In the genomic region with DNA sequence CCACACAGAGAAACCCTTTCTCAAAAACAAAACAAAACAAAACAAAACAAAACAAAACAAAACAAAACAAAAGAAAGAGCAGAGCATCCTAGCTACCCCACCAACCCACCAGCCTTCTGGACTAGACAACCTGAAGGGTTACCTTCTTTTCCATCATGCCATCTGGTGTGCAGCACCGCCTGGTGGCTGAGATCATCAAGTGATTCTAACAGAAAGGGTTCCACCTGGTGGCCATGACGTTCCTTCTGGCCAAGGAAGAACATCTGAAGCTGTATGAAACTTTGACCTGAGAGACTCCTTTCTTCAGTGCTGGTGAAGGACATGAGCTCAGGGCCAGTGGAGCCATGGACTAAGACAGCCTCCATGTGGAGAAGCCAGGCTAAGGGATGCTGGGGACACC, we compare ENCODE assay signal across 9 mouse cellular contexts. TPM values are rescaled to one million over a fixed set of nuclear protein-coding genes. Genes with fewer than 3 reads are reported as not detected.
A peak's percentile ranks its signal among the peaks of the same experiment; 100 is the strongest.
DNase-seq lines count a peak whose midpoint lies in the region; ATAC-seq and TF ChIP-seq lines count a peak whose summit lies in the region.
"Had no signal": no experiment of that assay in that cellular context is flagged by ENCODE, and none has a peak within 500 bp of the region (broad histone marks: within the 10 kb centered on the region; RNA-seq: fewer than 3 reads in every experiment).

No protein-coding gene starts in this region.

- peak; percentile 100 for TF ChIP-seq CTCF in kidney, adult 2 months (conservative IDR thresholded peaks at IDR 0.05; ENCODE audit: insufficient read depth, insufficient read length, low read depth, low read length)
- TF ChIP-seq CTCF in liver, embryonic 14.5 days (IDR thresholded peaks at IDR 0.05; ENCODE audit: low read depth), result peak; percentile 97

- H3K4me3 ChIP-seq in embryonic facial prominence, embryonic 10.5 days, result no peak overlapping the region
- H3K4me3 ChIP-seq in kidney, adult 2 months (ENCODE audit: insufficient read depth, low read depth, low read length), result no peak overlapping the region
- H3K4me3 ChIP-seq in liver, embryonic 14.5 days (ENCODE audit: insufficient read depth in 1 of 2, low read depth in 2 of 2, low read length in 2 of 2), result no peak overlapping the region
- H3K4me3 ChIP-seq: stomach, embryonic 15.5 days had no signal

- no peak for TF ChIP-seq POLR2A in kidney, adult 2 months (IDR thresholded peaks at IDR 0.05; ENCODE audit: low read depth, low read length)

- 8% methylated on average over 2 of the region's 2 CpGs for WGBS in embryonic facial prominence, embryonic 10.5 days
- 3% methylated on average over 2 of the region's 2 CpGs for WGBS in kidney, adult 2 months
- 0% methylated on average over 2 of the region's 2 CpGs for WGBS in liver, embryonic 14.5 days (ENCODE audit: insufficient replicate concordance)

- TF ChIP-seq EP300 in liver, embryonic 14.5 days (IDR thresholded peaks at IDR 0.05; ENCODE audit: low read depth), result no peak

- H3K27me3 ChIP-seq in embryonic facial prominence, embryonic 10.5 days (replicated peaks; ENCODE audit: low read depth, poor library complexity, severe bottlenecking), result no peaks in the 10 kb centered on the region
- no peaks in the 10 kb centered on the region for H3K27me3 ChIP-seq in kidney, adult 2 months (replicated peaks; ENCODE audit: control insufficient read depth, insufficient read depth, low read length)
- H3K27me3 ChIP-seq in liver, embryonic 14.5 days (ENCODE audit: control insufficient read depth, insufficient read depth, low read length), result no peaks in the 10 kb centered on the region
- H3K27me3 ChIP-seq: stomach, embryonic 15.5 days had no signal

- no peak overlapping the region for H3K9ac ChIP-seq in liver, embryonic 14.5 days (replicated peaks)
- H3K9ac ChIP-seq: stomach, embryonic 15.5 days had no signal

- H3K27ac ChIP-seq in embryonic facial prominence, embryonic 10.5 days (replicated peaks), result no peak overlapping the region
- H3K27ac ChIP-seq in kidney, adult 2 months (ENCODE audit: insufficient read depth, low read depth, low read length), result no peak overlapping the region
- H3K27ac ChIP-seq in liver, embryonic 14.5 days, result no peak overlapping the region
- H3K27ac ChIP-seq: stomach, embryonic 15.5 days had no signal

- no peaks in the 10 kb centered on the region for H3K36me3 ChIP-seq in embryonic facial prominence, embryonic 10.5 days (replicated peaks)
- H3K36me3 ChIP-seq in kidney, adult 2 months (ENCODE audit: control insufficient read depth, insufficient read depth, low read length), result no peaks in the 10 kb centered on the region
- no peaks in the 10 kb centered on the region for H3K36me3 ChIP-seq in liver, embryonic 14.5 days (replicated peaks; ENCODE audit: control insufficient read depth, insufficient read depth, low read depth)
- H3K36me3 ChIP-seq: stomach, embryonic 15.5 days had no signal

- H3K4me2 ChIP-seq in liver, embryonic 14.5 days (ENCODE audit: low read depth), result no peak overlapping the region
- H3K4me2 ChIP-seq: stomach, embryonic 15.5 days had no signal

- ATAC-seq in liver, embryonic 14.5 days (ENCODE audit: insufficient read depth), result peak; percentile 21; the same call in 1 of the 2 replicates

- DNase-seq in 3134 (ENCODE audit: extremely low read depth, insufficient read length, low spot score), result peak; percentile 20
- DNase-seq in CD4-positive helper T cell, adult 2 months (ENCODE audit: low read depth, low spot score), result peak; percentile 77
- peak; percentile 69 to 77 for DNase-seq in adrenal gland, postnatal 36 days
- peak; percentile 64 for DNase-seq in embryonic facial prominence, embryonic 10.5 days (ENCODE audit: low spot score)
- DNase-seq in kidney, adult 2 months, result peak; percentile 89
- peak in 2 of 3 experiments; percentile 45 to 50 for DNase-seq in liver, embryonic 14.5 days (ENCODE audit: low read depth in 3 of 3, low spot score in 3 of 3)
- DNase-seq in right cerebral cortex, adult 2 months (ENCODE audit: low spot score in 2 of 2), result peak; percentile 69 to 72
- DNase-seq in urinary bladder, postnatal 36 days (ENCODE audit: low spot score in 2 of 2), result peak; percentile 56 to 74

- H3K4me1 ChIP-seq in embryonic facial prominence, embryonic 10.5 days, result no peaks in the 10 kb centered on the region
- no peaks in the 10 kb centered on the region for H3K4me1 ChIP-seq in kidney, adult 2 months (ENCODE audit: control insufficient read depth, insufficient read depth, low read length)
- H3K4me1 ChIP-seq in liver, embryonic 14.5 days (replicated peaks; ENCODE audit: control insufficient read depth in 2 of 2, insufficient read depth in 2 of 2, low read length in 1 of 2), result no peaks in the 10 kb centered on the region
- H3K4me1 ChIP-seq: stomach, embryonic 15.5 days had no signal

- no peaks in the 10 kb centered on the region for H3K9me3 ChIP-seq in embryonic facial prominence, embryonic 10.5 days
- no peaks in the 10 kb centered on the region for H3K9me3 ChIP-seq in liver, embryonic 14.5 days (ENCODE audit: control insufficient read depth, low read length)
- H3K9me3 ChIP-seq: stomach, embryonic 15.5 days had no signal

RNA-seq across cellular contexts. Expression of a gene that starts 19.0 kb away (rescaled TPM):
- 10 to 100 TPM; 33.4 to 51.6 TPM for total RNA-seq in adrenal gland, postnatal 36 days (2021)
- polyA plus RNA-seq in embryonic facial prominence, embryonic 10.5 days (2016; fragmentation: Nextera tagmentation; extraction: Ambion mirVana), result 9.9 and 13.1 TPM in 2 replicates
- 11.6 and 12.0 TPM in 2 replicates for polyA plus RNA-seq in kidney, adult 2 months (2012; rRNA removed)
- polyA plus RNA-seq in liver, embryonic 14.5 days (2012; rRNA removed), result 1.7 and 1.8 TPM in 2 replicates
- 1.2 and 1.7 TPM in 2 replicates for polyA plus RNA-seq in liver, embryonic 14.5 days (2014; fragmentation: Nextera tagmentation; extraction: Ambion mirVana)

Comparison
In these comparisons a context has a peak if more than half of its experiments do, and no peak if none do; other contexts are left out.
1. DNase-seq: peak in every context shown above with its lines; median percentile 89 in kidney, adult 2 months; 77 in CD4-positive helper T cell, adult 2 months; 73 in adrenal gland, postnatal 36 days; 70 in right cerebral cortex, adult 2 months; 65 in urinary bladder, postnatal 36 days; 64 in embryonic facial prominence, embryonic 10.5 days; 48 in liver, embryonic 14.5 days; 20 in 3134.